ENCODE assay signal across 23 mouse cellular contexts in genomic region chr6:122528136-122528535, GRCm38 (mm10). TPM values are rescaled to one million over a fixed set of nuclear protein-coding genes. Genes with fewer than 3 reads are reported as not detected.
"Had no signal": no experiment of that assay in that cellular context is flagged by ENCODE, and none has a peak within 500 bp of the region (broad histone marks: within the 10 kb centered on the region; RNA-seq: fewer than 3 reads in every experiment).

No protein-coding gene starts in this region.

- H3K9me3 ChIP-seq: kidney, embryonic 15.5 days; limb, embryonic 15.5 days; liver, embryonic 12.5 days; midbrain, embryonic 15.5 days; neural tube, embryonic 12.5 days had no signal

- DNase-seq: kidney, adult 2 months; kidney, postnatal 14 days; lung, embryonic 14.5 days; lung, postnatal 14 days; retina, postnatal 1 day; right cerebral cortex, postnatal 25 days had no signal

- ATAC-seq: intestine, embryonic 16.5 days; liver, embryonic 12.5 days; midbrain, embryonic 15.5 days had no signal

- H3K36me3 ChIP-seq: kidney, embryonic 15.5 days; limb, embryonic 15.5 days; liver, embryonic 12.5 days; midbrain, embryonic 15.5 days; neural tube, embryonic 12.5 days had no signal

- H3K9ac ChIP-seq: kidney, embryonic 15.5 days; limb, embryonic 15.5 days; liver, embryonic 12.5 days; lung, embryonic 14.5 days; midbrain, embryonic 15.5 days; neural tube, embryonic 12.5 days had no signal

- H3K27ac ChIP-seq: kidney, embryonic 15.5 days; limb, embryonic 15.5 days; liver, embryonic 12.5 days; macrophage; midbrain, embryonic 15.5 days; neural tube, embryonic 12.5 days had no signal

- H3K4me3 ChIP-seq: kidney, embryonic 15.5 days; limb, embryonic 15.5 days; liver, embryonic 12.5 days; megakaryocyte, embryonic 14.5 days; midbrain, embryonic 15.5 days; neural tube, embryonic 12.5 days had no signal

- H3K4me2 ChIP-seq: kidney, embryonic 15.5 days; limb, embryonic 15.5 days; liver, embryonic 12.5 days; lung, embryonic 14.5 days; midbrain, embryonic 11.5 days; midbrain, embryonic 15.5 days; neural tube, embryonic 12.5 days had no signal

- H3K4me1 ChIP-seq: midbrain, embryonic 15.5 days; neural tube, embryonic 12.5 days had no signal

- H3K27me3 ChIP-seq: kidney, embryonic 15.5 days; limb, embryonic 15.5 days; midbrain, embryonic 15.5 days; neural tube, embryonic 12.5 days had no signal

RNA-seq across cellular contexts. Expression of gene Mfap5, which starts 22.5 kb away (rescaled TPM):
- total RNA-seq: layer of hippocampus, adult 18-20 months; monocyte, adult 5-6 weeks; neutrophil, adult 5-6 weeks had no signal
- polyA plus RNA-seq: macrophage had no signal

RNA-seq across cellular contexts. Expression of gene Aicda, which starts 25.5 kb away (rescaled TPM):
- total RNA-seq: layer of hippocampus, adult 18-20 months; layer of hippocampus, postnatal 14 days; left cerebral cortex, adult 8-10 months; left cerebral cortex, postnatal 25 days; monocyte, adult 5-6 weeks had no signal
- polyA plus RNA-seq: intestine, embryonic 16.5 days; kidney, adult 2 months; kidney, embryonic 15.5 days; liver, embryonic 12.5 days; liver, embryonic 16.5 days; lung, embryonic 14.5 days; midbrain, embryonic 11.5 days had no signal

RNA-seq across cellular contexts. Expression of gene Rimklb, which starts 29.6 kb away (rescaled TPM):
- total RNA-seq: monocyte, adult 5-6 weeks had no signal
- polyA plus RNA-seq: macrophage; small intestine, adult 2 months had no signal
